Mouse (Mus musculus): ENCODE data around the gene Baiap2. TPM values are rescaled to one million over a fixed set of nuclear protein-coding genes. Genes with fewer than 3 reads are reported as not detected.

Gene Baiap2
- 1 to 10 TPM; 1.8 to 2.6 TPM for total RNA-seq (2021)
- long read RNA-seq, experiment 1, partial matches to known transcripts, result 1 of 1 reads
- long read RNA-seq, experiment 1, other reads (novel, unspliced or antisense), result 0 of 1 reads
- long read RNA-seq, experiment 2, partial matches to known transcripts, result 1 of 2 reads
- long read RNA-seq, experiment 2, other reads (novel, unspliced or antisense), result 1 of 2 reads

DNA sequence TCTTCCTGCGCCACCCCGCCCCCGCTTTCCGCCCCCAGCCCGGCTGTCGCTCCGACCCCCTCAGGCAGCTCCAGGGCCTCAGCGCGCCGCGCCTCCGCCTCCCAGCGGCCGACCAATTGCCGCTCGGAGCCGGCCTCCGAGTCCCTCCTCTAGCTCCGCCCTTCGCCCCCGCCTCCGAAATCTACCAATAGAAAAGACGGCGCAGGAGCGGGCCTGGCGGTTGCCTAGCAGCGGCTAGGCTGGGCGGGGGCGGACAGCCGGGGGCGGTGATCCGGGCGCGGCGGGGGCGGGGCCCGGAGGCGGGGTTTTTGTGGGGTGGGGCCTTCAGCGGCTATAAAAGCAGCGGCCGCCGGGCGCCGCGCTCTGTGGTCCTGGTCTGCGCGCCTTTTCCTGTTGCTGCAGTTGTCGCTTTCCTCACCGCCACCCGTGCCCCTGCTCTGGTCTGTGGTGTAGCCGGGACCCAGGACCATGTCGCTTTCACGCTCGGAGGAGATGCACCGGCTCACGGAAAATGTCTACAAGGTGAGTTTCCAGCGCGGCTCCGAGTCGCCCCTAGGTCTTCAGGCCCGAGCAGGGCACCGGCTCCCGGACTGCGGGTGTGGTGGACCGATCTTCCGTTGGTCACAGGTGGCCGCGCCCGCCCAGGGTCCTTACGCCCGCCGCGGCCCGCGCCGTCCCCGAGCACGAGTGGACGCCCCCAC lies at the start of gene Baiap2:
TSS of gene Baiap2 (plus strand) at position 37 of the 701 bp plus-strand sequence.
- intact Hi-C loops (cut with DNase I), result loop anchor here (10.0 kb wide), 1 partner anchor 352 kb away; no protein-coding TSS in a partner anchor
- peak; percentile 95 to 99 for DNase-seq

GRCm38 (mm10) chr11:119893667-119894236 lies 48.8 kb upstream of the Baiap2 start:
- no peak for DNase-seq
- intact Hi-C loops (cut with DNase I), result no loop called here

DNA sequence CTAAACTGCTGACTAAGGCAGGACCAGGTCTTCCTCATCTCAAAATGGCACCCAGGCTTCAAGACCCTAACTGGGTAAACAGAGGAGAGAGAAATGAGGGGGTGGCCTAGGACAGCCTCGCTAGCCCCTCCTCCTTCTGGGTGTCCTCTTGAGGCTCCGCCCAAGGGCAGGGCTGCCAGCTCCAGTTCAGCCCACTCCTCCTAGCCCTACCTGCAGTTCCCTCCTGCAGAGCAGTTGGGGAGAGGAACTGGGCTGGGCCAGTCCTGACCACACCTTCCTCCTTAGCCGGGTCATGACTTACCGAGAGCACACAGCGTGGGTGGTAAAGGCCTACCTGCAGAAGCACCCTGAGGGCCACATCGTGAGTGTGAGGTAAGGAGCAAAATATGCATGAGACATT lies 47.9 kb upstream of the Baiap2 start:
- intact Hi-C loops (cut with DNase I), result no loop called here
- DNase-seq, result no peak

GRCm38 (mm10) chr11:119897041-119897440 lies 45.5 kb upstream of the Baiap2 start:
- intact Hi-C loops (cut with DNase I), result no loop called here
- DNase-seq, result no peak

DNA sequence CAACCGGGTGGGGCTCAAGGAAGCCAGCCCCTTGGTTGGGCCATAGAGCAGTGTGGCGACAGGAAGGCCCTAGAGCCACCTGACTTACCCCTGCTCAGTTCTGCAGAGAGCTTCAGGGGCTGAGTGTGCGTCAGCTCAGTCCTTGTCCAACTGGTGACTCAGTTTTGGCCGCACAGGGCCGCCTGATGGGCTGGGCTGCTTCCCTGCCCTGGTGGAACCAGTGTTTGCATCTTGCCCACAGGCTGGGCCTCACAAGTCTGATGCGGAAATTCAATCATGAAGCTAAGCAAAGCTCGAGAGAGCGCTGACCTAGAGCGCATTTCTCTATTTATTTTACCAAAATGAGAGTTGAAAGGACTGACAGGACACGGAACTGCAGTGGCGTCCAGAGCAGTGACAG lies 43.6 kb upstream of the Baiap2 start:
- DNase-seq, result no peak
- intact Hi-C loops (cut with DNase I), result no loop called here

GRCm38 (mm10) chr11:119901174-119901573 lies 41.4 kb upstream of the Baiap2 start:
- intact Hi-C loops (cut with DNase I), result no loop called here

GRCm38 (mm10) chr11:119902891-119903290 lies 39.7 kb upstream of the Baiap2 start:
- no peak for DNase-seq
- intact Hi-C loops (cut with DNase I), result no loop called here

More at GRCm38 (mm10) chr11:119901174-119901573, 41.4 kb upstream of the Baiap2 start:
- no peak for DNase-seq

- DNase-seq, result peak; percentile 31 to 44
- intact Hi-C loops (cut with DNase I), result loop anchor here (1.0 kb wide), 1 partner anchor 401 kb away; no protein-coding TSS in a partner anchor
These were observed 37.8 kb upstream of the Baiap2 start for GRCm38 (mm10) chr11:119904621-119905286.

- DNase-seq, result no peak
- intact Hi-C loops (cut with DNase I), result loop anchor here (1.0 kb wide), 1 partner anchor 402 kb away; no protein-coding TSS in a partner anchor
These were observed 36.8 kb upstream of the Baiap2 start for GRCm38 (mm10) chr11:119905794-119906193.

DNA sequence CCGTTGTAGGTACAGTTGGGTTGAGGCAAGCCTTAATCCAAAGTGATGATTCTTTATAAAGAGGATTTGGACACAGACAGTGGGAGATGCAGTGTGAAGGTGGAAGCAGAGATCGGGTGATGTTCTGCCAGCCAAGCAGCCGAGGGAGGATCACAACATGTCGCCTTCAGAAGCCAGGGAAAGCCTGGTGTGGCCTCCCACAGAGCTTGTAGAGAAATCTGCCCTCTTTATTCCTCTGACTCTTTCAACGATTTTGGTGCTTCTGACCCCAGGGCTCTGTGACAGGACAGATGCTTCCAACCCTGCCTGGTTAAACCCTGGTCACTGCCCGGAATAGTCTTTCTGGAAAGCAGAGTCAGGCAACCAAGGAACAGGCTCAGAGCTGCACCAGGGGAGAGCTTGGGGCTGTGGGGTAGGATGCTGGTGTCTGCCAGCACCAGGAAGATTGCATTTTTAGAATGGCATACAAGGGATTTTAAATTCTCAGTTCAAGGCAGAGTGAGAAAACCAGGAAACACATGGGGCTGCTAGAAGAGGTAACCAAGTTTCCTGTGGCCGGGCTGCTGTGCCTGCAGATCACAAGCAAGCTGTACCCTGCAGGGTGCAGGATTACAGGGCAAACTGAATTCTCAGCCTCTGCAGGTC lies 35.4 kb upstream of the Baiap2 start:
- intact Hi-C loops (cut with DNase I), result no loop called here
- DNase-seq, result no peak

GRCm38 (mm10) chr11:119907711-119908110 lies 34.9 kb upstream of the Baiap2 start:
- intact Hi-C loops (cut with DNase I), result no loop called here
- DNase-seq, result no peak

GRCm38 (mm10) chr11:119909436-119909835 lies 33.1 kb upstream of the Baiap2 start:
- no peak for DNase-seq
- intact Hi-C loops (cut with DNase I), result loop anchor here (1.0 kb wide), 1 partner anchor 82 kb away; no protein-coding TSS in a partner anchor

- no peak for DNase-seq
- intact Hi-C loops (cut with DNase I), result no loop called here
These were observed 29.7 kb upstream of the Baiap2 start for GRCm38 (mm10) chr11:119912845-119913244.

DNA sequence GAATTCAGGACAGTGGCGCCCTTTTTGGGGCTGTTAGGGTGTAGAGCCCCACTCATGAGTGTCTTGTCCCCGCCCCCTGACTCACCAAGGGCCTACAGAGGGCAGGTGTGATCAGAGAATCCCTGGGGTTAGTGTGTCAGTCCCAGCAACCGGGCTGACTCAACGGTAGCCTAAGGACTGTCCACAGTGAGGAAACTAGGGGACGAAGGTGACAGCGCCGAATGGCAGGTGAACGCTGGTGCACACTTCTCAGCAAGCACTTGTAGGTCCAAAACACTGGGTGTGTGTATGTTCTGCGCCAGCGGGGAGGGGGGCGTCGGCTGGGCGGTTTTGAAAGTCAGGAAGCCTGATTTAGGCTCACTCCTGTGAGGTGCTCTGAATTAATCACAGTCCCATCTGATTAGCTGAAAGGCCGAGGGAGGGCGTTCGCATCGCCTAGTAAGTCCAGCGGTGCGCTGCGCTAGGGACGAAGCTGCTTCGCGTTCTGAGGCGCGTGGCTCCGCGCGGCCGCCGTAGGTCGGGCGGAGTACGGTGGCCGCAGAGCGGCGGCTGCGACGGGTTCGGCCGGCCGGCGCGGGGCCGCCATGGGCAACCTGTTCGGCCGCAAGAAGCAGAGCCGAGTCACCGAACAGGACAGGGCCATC lies 29.1 kb upstream of the Baiap2 start, which contains the start of gene Chmp6:
TSS of gene Chmp6 (plus strand) at position 151 of the 644 bp plus-strand sequence.
- intact Hi-C loops (cut with DNase I), result no loop called here
- DNase-seq, result peak; percentile 89 to 92

DNA sequence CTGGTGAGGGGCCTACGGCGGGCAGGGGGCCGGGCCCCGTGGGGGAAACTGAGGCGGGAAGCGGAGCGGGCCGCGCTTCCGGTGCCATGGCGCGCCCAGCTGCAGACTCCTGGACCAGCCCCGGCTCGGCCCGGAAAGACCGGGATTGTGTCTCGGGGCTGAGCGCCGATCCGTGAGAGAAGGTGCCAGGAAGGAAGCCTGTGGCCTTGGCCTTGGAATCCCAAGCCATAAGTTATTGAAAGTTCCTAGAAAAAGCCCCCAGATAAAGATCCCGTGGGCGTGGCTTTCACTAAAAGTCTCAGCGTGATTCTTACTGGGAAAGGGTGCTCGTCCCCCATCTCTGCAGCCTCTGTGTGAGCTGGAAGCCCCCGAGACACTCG lies 28.6 kb upstream of the Baiap2 start:
- intact Hi-C loops (cut with DNase I), result no loop called here
- no peak for DNase-seq

- intact Hi-C loops (cut with DNase I), result no loop called here
- no peak for DNase-seq
These were observed 28.2 kb upstream of the Baiap2 start for GRCm38 (mm10) chr11:119914381-119914780.

GRCm38 (mm10) chr11:119915666-119916065 lies 26.9 kb upstream of the Baiap2 start:
- intact Hi-C loops (cut with DNase I), result no loop called here

DNA sequence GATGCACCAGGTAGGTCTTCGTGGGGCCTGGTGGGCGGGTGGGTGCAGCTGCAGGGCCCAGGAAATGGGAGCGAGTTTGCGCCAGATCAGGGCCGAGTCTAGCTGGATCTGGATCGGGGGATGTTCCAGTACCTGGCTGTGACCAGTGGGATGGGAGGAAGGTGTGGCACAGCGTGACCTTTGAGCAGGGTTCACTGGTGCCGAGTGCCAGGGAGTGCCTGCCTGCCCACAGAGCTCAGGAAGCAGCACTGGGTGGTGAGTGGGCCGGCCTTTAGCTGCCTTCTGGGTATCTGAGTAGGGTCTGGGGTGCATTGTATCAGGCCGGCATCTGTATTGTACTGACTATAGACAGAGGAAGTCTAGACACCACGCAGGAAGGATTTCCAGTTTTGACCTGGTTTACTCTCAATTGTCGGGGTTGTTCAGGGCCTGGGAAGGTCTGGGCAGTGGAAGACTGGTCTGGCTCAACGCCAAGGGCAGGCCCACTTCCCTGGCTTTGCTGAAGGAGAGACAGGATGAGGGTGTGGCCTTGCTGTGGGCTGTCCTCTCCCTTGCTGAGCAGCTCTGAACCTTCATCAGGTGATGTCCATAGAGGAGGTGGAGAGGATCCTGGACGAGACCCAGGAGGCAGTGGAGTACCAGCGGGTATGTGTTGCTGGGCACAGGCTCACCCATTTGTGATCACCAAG lies 26.3 kb upstream of the Baiap2 start:
- intact Hi-C loops (cut with DNase I), result no loop called here
- DNase-seq, result peak in 1 of 2 experiments; percentile 49

More at GRCm38 (mm10) chr11:119915666-119916065, 26.9 kb upstream of the Baiap2 start:
- DNase-seq, result no peak

DNA sequence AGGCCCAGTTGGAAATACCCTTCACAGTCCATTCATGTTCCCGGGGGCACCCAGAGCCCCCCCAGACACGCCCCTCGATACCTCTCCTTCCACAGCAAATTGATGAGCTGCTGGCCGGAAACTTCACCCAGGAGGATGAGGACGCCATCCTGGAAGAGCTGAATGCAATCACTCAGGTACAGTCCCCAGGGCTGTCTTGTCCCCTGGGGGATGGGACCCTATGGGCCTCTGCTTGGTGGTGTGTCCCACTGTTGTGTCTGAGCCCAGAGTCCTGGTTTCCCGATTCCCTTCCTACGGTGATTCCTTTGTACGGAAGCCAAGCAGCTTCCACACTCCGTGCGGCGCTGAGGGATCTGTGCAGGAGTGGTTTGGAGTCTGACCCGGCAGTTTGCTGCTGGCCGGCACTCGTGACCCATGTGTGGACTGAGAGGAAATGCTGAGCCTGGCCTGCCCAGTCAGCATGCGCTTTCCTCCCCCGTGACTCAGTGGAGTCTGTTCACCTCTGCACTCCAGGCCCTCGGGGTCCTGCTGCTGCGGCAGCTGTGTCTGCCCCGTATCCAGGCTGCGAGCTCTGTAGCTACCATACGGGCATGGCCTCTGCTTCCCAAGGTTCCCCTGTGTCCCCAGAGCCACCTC lies 25.6 kb upstream of the Baiap2 start:
- intact Hi-C loops (cut with DNase I), result no loop called here
- no peak for DNase-seq
